Mouse (Mus musculus) regulatory T cell (primary cell): ENCODE results near the gene Cntd1.

Experiments used
- in situ Hi-C: fragments of 300-600 bp; cut with MboI, MseI; formaldehyde crosslinking; loops from one replicate; pipeline ENCODE4 v1.15.1; 2025; ENCODE audit warnings: high pct_unique_total_duplicates

Cntd1 gene

GRCm38 (mm10) chr11:101330371-101330924, 51.6 kb downstream of the Cntd1 start, which contains the start of gene Aoc3:
TSS of gene Aoc3 (plus strand) at chr11:101330605.
- in situ Hi-C loops = loop anchor here (5.0 kb wide), 1 partner anchor 87 kb away; the partner anchor contains the start of gene Aarsd1

GRCm38 (mm10) chr11:101330961-101331360, 52.1 kb downstream of the Cntd1 start:
- in situ Hi-C loops = loop anchor here (5.0 kb wide), 1 partner anchor 86 kb away; the partner anchor contains the start of gene Aarsd1

GRCm38 (mm10) chr11:101332537-101332936, 53.7 kb downstream of the Cntd1 start:
- in situ Hi-C loops = loop anchor here (5.0 kb wide), 1 partner anchor 85 kb away; the partner anchor contains the start of gene Aarsd1

- in situ Hi-C loops = loop anchor here (5.0 kb wide), 1 partner anchor 83 kb away; the partner anchor contains the start of gene Aarsd1
Observed at GRCm38 (mm10) chr11:101334023-101334422, 55.2 kb downstream of the Cntd1 start.

- in situ Hi-C loops = loop anchor here (5.0 kb wide), 1 partner anchor 83 kb away; the partner anchor contains the start of gene Aarsd1
Observed at GRCm38 (mm10) chr11:101334516-101334915, 55.7 kb downstream of the Cntd1 start.

GRCm38 (mm10) chr11:101335685-101336084, 56.9 kb downstream of the Cntd1 start:
- in situ Hi-C loops = no loop called here

GRCm38 (mm10) chr11:101338123-101338760, 59.4 kb downstream of the Cntd1 start:
- in situ Hi-C loops = no loop called here
